Mouse (Mus musculus): Measurements from ENCODE around the gene Hs6st3.
"Not testable (repeated sequence)": the region's sequence is repeated elsewhere in the genome, so short reads cannot be mapped to it uniquely, and the experiment has no call there.

The Hs6st3 gene

GRCm38 (mm10) chr14:119248001-119248607 lies 110.0 kb downstream of the Hs6st3 start:
- no peak for DNase-seq (ENCODE audit: low read depth in 2 of 2, low spot score in 2 of 2)

GRCm38 (mm10) chr14:119250353-119250752 lies 112.2 kb downstream of the Hs6st3 start:
- no peak for DNase-seq (ENCODE audit: low read depth in 2 of 2, low spot score in 2 of 2)

GRCm38 (mm10) chr14:119255396-119255795 lies 117.3 kb downstream of the Hs6st3 start:
- DNase-seq (ENCODE audit: low read depth in 2 of 2, low spot score in 2 of 2): no peak

- no peak for DNase-seq (ENCODE audit: low read depth in 2 of 2, low spot score in 2 of 2)
Observed at GRCm38 (mm10) chr14:119257072-119257471, 118.9 kb downstream of the Hs6st3 start.

- no peak for DNase-seq (ENCODE audit: low read depth in 2 of 2, low spot score in 2 of 2)
Observed at GRCm38 (mm10) chr14:119260176-119260962, 122.2 kb downstream of the Hs6st3 start.

- DNase-seq (ENCODE audit: low read depth in 2 of 2, low spot score in 2 of 2): no peak
Observed at GRCm38 (mm10) chr14:119266334-119266733, 128.2 kb downstream of the Hs6st3 start.

- DNase-seq (ENCODE audit: low read depth in 2 of 2, low spot score in 2 of 2): no peak
Observed at GRCm38 (mm10) chr14:119273088-119273487, 134.9 kb downstream of the Hs6st3 start.

- DNase-seq (ENCODE audit: low read depth in 2 of 2, low spot score in 2 of 2): not testable (repeated sequence)
Observed at GRCm38 (mm10) chr14:119278156-119278555, 140.0 kb downstream of the Hs6st3 start.

GRCm38 (mm10) chr14:119283951-119284350 lies 145.8 kb downstream of the Hs6st3 start:
- DNase-seq (ENCODE audit: low read depth in 2 of 2, low spot score in 2 of 2): no peak

GRCm38 (mm10) chr14:119289668-119290067 lies 151.5 kb downstream of the Hs6st3 start:
- no peak for DNase-seq (ENCODE audit: low read depth in 2 of 2, low spot score in 2 of 2)

GRCm38 (mm10) chr14:119294071-119294470 lies 155.9 kb downstream of the Hs6st3 start:
- DNase-seq (ENCODE audit: low read depth in 2 of 2, low spot score in 2 of 2): no peak

GRCm38 (mm10) chr14:119306461-119306860 lies 168.3 kb downstream of the Hs6st3 start:
- no peak for DNase-seq (ENCODE audit: low read depth in 2 of 2, low spot score in 2 of 2)

- no peak for DNase-seq (ENCODE audit: low read depth in 2 of 2, low spot score in 2 of 2)
Observed at GRCm38 (mm10) chr14:119318379-119318778, 180.2 kb downstream of the Hs6st3 start.

GRCm38 (mm10) chr14:119347236-119347635 lies 209.1 kb downstream of the Hs6st3 start:
- no peak for DNase-seq (ENCODE audit: low read depth in 2 of 2, low spot score in 2 of 2)

GRCm38 (mm10) chr14:119361414-119361813 lies 223.3 kb downstream of the Hs6st3 start:
- DNase-seq (ENCODE audit: low read depth in 2 of 2, low spot score in 2 of 2): no peak

GRCm38 (mm10) chr14:119367866-119368425 lies 229.8 kb downstream of the Hs6st3 start:
- DNase-seq (ENCODE audit: low read depth in 2 of 2, low spot score in 2 of 2): no peak

- no peak for DNase-seq (ENCODE audit: low read depth in 2 of 2, low spot score in 2 of 2)
Observed at GRCm38 (mm10) chr14:119369274-119369673, 231.1 kb downstream of the Hs6st3 start.

GRCm38 (mm10) chr14:119370013-119370412 lies 231.9 kb downstream of the Hs6st3 start:
- DNase-seq (ENCODE audit: low read depth in 2 of 2, low spot score in 2 of 2): no peak

GRCm38 (mm10) chr14:119379303-119379702 lies 241.2 kb downstream of the Hs6st3 start:
- no peak for DNase-seq (ENCODE audit: low read depth in 2 of 2, low spot score in 2 of 2)

- DNase-seq (ENCODE audit: low read depth in 2 of 2, low spot score in 2 of 2): no peak
Observed at GRCm38 (mm10) chr14:119401618-119402017, 263.5 kb downstream of the Hs6st3 start.

- DNase-seq (ENCODE audit: low read depth in 2 of 2, low spot score in 2 of 2): no peak
Observed at GRCm38 (mm10) chr14:119409334-119410050, 271.4 kb downstream of the Hs6st3 start.

GRCm38 (mm10) chr14:119422894-119423293 lies 284.8 kb downstream of the Hs6st3 start:
- DNase-seq (ENCODE audit: low read depth in 2 of 2, low spot score in 2 of 2): no peak
